Mouse (Mus musculus) kidney, postnatal 0 days (tissue): ENCODE results near the gene Fbxw27. TPM values are rescaled to one million over a fixed set of nuclear protein-coding genes. Genes with fewer than 3 reads are reported as not detected.
"Not testable (repeated sequence)": the region's sequence is repeated elsewhere in the genome, so short reads cannot be mapped to it uniquely, and the experiment has no call there.

ENCODE experiments used
- ATAC-seq: fragments of 200-750 bp; cut with Nextera tagmentation; replicated peaks from 2 replicates; pipeline ENCODE4 v1.8.0; 2017; ENCODE audit warnings: low read depth, moderate number of reproducible peaks, moderate TSS enrichment, moderate library complexity; ENCODE audit not compliant: low FRiP score
- DNase-seq: peaks from one replicate; pipeline ENCODE4 v3.0.0-alpha.2; 2016; ENCODE audit warnings: low spot score
- H3K27ac ChIP-seq: fragments of 300-500 bp; sonication (generic); 2 replicates; pipeline ENCODE4 v1.5.1; 2014; ENCODE audit warnings: mild to moderate bottlenecking
- H3K27me3 ChIP-seq: fragments of 300-500 bp; sonication (generic); 2 replicates; pipeline ENCODE4 v1.6.1; 2014; ENCODE audit warnings: low read length, mixed read lengths; ENCODE audit not compliant: insufficient read depth
- H3K36me3 ChIP-seq: fragments of 300-500 bp; sonication (generic); 2 replicates; pipeline ENCODE4 v1.6.1; 2014; ENCODE audit warnings: low read length, mixed read lengths; ENCODE audit not compliant: insufficient read depth
- H3K4me1 ChIP-seq: fragments of 300-500 bp; sonication (generic); replicated peaks from 2 replicates; pipeline ENCODE4 v1.6.1; 2014; ENCODE audit warnings: antibody characterized with exemption, low read length, mixed read lengths; ENCODE audit not compliant: insufficient read depth
- H3K4me2 ChIP-seq: fragments of 300-500 bp; sonication (generic); 2 replicates; pipeline ENCODE4 v1.6.1; 2014; ENCODE audit warnings: mild to moderate bottlenecking, low read length, moderate library complexity, mixed read lengths
- H3K4me3 ChIP-seq: fragments of 300-500 bp; sonication (generic); replicated peaks from 2 replicates; pipeline ENCODE4 v1.5.1; 2014; ENCODE audit warnings: low read depth, low read length
- H3K9ac ChIP-seq: fragments of 300-500 bp; sonication (generic); 2 replicates; pipeline ENCODE4 v1.6.1; 2014; ENCODE audit warnings: low read depth, low read length
- H3K9me3 ChIP-seq: fragments of 300-500 bp; sonication (generic); replicated peaks from 2 replicates; pipeline ENCODE4 v1.6.1; 2016; ENCODE audit warnings: low read length, inconsistent platforms, mixed read lengths
- CTCF ChIP-seq: IDR thresholded peaks from 2 replicates; pipeline ENCODE4 v1.5.1; 2016; ENCODE audit warnings: antibody characterized with exemption, low read depth, mild to moderate bottlenecking, moderate library complexity
- WGBS: fragments of 180-500 bp; shearing (Covaris S2); extraction: QIAGEN DNeasy Blood & Tissue Kit; methylation state at CpG from one replicate; pipeline ENCODE4 v1.1.7; 2014; 5-methylcytosine and 5-hydroxymethylcytosine counted together
- polyA plus RNA-seq: library from polyadenylated mRNA; unstranded; fragments of >200 nt; fragmentation: Nextera tagmentation; extraction: Ambion mirVana; gene quantifications from 2 replicates; pipeline ENCODE4 v1.2.1, GENCODE M21; 2015

The Fbxw27 gene
- polyA plus RNA-seq, 1 experiment from 2014 or later = 0.33 TPM

DNA sequence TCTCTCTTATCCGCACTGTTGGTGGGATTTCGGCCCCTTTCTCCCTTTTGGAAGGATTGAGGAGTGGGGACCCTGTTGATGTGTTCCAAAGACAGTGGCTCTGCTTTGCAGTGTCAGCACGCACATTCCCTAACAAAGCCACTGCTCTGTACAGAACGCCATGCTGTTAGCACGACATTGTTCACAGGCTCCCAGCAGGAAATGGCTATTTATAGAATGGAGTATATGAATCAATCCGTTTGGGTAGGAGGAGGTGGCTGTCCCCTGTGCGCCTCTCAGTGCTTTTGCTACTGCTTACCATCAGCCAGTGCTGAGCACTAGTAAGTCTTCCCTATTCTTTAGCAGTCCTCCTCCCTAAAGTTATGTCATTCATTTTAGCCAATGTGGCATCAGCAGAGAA lies 23.0 kb upstream of the Fbxw27 start:
- Histone ChIP-seq H3K9me3 (no peaks in the 10 kb centered on the region), H3K27me3 (no peaks in the 10 kb centered on the region), H3K4me1 (0 out of 2 replicates have a peak, but pooled peaks cover under 1% of the 10 kb centered on the region), H3K4me2 (no peak overlapping the region), H3K36me3 (no peaks in the 10 kb centered on the region), H3K27ac (peak overlapping the region; percentile 51; the same call in 1 of the 2 replicates), H3K4me3 (no peak overlapping the region), H3K9ac (no peak overlapping the region)
- WGBS = 50% methylated on average over 7 of the region's 7 CpGs
- ATAC-seq (no peak), DNase-seq (peak; percentile 77)
- TF ChIP-seq CTCF = no peak

DNA sequence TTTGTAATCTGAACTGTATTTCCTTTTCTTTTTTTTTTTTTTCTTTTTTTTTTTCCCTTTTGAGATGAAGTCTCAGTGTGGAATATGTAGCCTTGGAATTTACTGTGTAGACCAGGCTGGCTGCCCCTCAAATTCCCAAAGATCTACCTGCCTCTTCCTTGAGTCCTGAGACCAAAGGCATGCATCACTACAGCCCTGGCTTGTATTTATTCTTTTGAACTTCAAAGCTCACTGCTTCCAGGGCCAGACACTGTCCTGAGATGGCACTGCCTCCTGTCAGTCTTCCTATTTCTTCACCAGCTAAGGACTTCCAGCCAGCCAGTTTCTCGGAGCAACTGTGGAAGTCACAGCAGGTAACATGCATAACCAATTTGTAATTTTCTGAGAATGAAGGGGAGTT lies 21.5 kb upstream of the Fbxw27 start, which contains the start of gene Spink8:
Spink8 (plus strand) TSS at position 301 of the 400 bp plus-strand sequence.
- 39% methylated on average over 1 of the region's 1 CpGs for WGBS

DNA sequence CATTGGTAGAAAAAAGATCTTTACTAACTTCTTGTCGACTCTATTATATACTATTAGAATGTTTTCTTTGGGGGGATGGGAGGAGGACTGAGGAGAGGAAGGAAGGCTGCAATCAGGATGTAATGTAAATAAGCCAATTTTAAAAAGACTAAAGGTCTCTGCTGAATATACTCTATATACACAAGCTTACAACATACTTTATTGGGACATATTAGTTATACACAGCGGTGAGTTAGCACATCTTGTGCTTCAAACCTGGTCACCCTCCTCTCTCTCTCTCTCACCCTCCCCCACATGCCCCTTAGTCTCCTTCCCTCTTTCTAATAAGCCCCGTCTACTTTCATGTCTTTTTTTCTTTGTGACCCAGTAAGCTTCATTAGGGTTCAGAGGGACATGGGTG lies 17.4 kb upstream of the Fbxw27 start:
- Histone ChIP-seq H3K27me3 (no peaks in the 10 kb centered on the region), H3K9ac (no peak overlapping the region), H3K4me1 (peaks cover 9% of the 10 kb centered on the region; the same call in 1 of the 2 replicates), H3K36me3 (no peaks in the 10 kb centered on the region), H3K27ac (peak overlapping the region; percentile 70), H3K4me3 (no peak overlapping the region), H3K4me2 (peak overlapping the region; percentile 18; the same call in 1 of the 2 replicates), H3K9me3 (no peaks in the 10 kb centered on the region)
- no peak for ATAC-seq
- no peak for TF ChIP-seq CTCF
- WGBS = 13% methylated on average over 3 of the region's 3 CpGs
- peak; percentile 43 for DNase-seq

More for the DNA sequence above, 21.5 kb upstream of the Fbxw27 start, which contains the start of gene Spink8:
- ATAC-seq = no peak
- no peak within 1 kb of the TSS for H3K4me2 ChIP-seq
- H3K27me3 ChIP-seq = no peaks in the 10 kb centered on the region
- DNase-seq = no peak
- no peak within 1 kb of the TSS for H3K4me3 ChIP-seq
- H3K9ac ChIP-seq = no peak within 1 kb of the TSS
- no peak for TF ChIP-seq CTCF
- peaks cover 9% of the 10 kb centered on the region; the same call in 1 of the 2 replicates for H3K4me1 ChIP-seq
- peak within 1 kb of the TSS; percentile 51; the same call in 1 of the 2 replicates for H3K27ac ChIP-seq
- H3K36me3 ChIP-seq = no peaks in the 10 kb centered on the region
- no peaks in the 10 kb centered on the region for H3K9me3 ChIP-seq

GRCm38 (mm10) chr9:109806695-109807293 lies 16.3 kb upstream of the Fbxw27 start:
- H3K36me3 ChIP-seq = no peaks in the 10 kb centered on the region
- peak; percentile 69 for DNase-seq
- H3K27me3 ChIP-seq = no peaks in the 10 kb centered on the region
- H3K4me3 ChIP-seq = no peak overlapping the region
- 27% methylated on average over 2 of the region's 2 CpGs for WGBS
- no peak overlapping the region for H3K4me2 ChIP-seq
- no peak for TF ChIP-seq CTCF
- H3K9me3 ChIP-seq = no peaks in the 10 kb centered on the region
- H3K9ac ChIP-seq = no peak overlapping the region
- peak; percentile 71 for ATAC-seq
- peak overlapping the region; percentile 66; the same call in 1 of the 2 replicates for H3K27ac ChIP-seq
- peaks cover 9% of the 10 kb centered on the region; the same call in 1 of the 2 replicates for H3K4me1 ChIP-seq

GRCm38 (mm10) chr9:109806260-109806659 lies 15.8 kb upstream of the Fbxw27 start:
- ATAC-seq (0 out of 2 replicates have a peak, but pooled peaks have one; percentile 21), DNase-seq (peak; percentile 18)
- H3K9ac ChIP-seq = no peak overlapping the region
- H3K4me2 ChIP-seq = no peak overlapping the region
- no peak overlapping the region for H3K4me3 ChIP-seq
- H3K9me3 ChIP-seq = no peaks in the 10 kb centered on the region
- TF ChIP-seq CTCF = no peak
- peaks cover 9% of the 10 kb centered on the region; the same call in 1 of the 2 replicates for H3K4me1 ChIP-seq
- WGBS = 16% methylated on average over 1 of the region's 1 CpGs
- H3K27me3 ChIP-seq = no peaks in the 10 kb centered on the region
- peak overlapping the region; percentile 66; the same call in 1 of the 2 replicates for H3K27ac ChIP-seq
- no peaks in the 10 kb centered on the region for H3K36me3 ChIP-seq

GRCm38 (mm10) chr9:109805596-109805995 lies 15.1 kb upstream of the Fbxw27 start:
- H3K9ac ChIP-seq, H3K36me3 ChIP-seq, H3K4me3 ChIP-seq, DNase-seq, H3K27ac ChIP-seq, H3K4me2 ChIP-seq, H3K9me3 ChIP-seq, H3K27me3 ChIP-seq, H3K4me1 ChIP-seq, ATAC-seq: not testable (repeated sequence)
- WGBS = 57% methylated on average over 2 of the region's 2 CpGs
